Mouse (Mus musculus): ENCODE results near the gene Exoc6b.

Gene Exoc6b

DNA sequence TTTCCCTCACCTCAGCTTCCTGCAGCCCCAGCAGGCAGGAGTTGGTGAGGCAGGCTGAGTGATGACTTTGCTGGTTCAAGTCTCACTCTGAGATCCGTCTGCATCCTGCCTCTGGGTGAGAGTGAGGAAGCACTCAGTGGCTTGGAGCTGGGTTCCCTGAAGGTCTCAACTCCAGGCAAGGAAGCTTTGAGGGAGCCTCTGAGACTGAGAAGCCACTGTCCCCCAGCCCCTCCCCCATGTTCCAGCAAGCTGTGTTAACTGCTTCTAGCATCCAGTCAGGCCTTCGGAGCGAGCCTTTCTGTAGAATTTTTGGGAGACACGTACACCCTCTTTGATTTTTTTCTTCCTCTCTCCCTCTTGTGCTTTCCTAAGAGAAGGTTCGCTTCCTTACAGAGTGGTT is 486.5 kb downstream of the Exoc6b start:
- peak in 1 of 2 experiments; percentile 2 for DNase-seq

- peak in 1 of 2 experiments; percentile 2 for DNase-seq
These were observed 487.4 kb downstream of the Exoc6b start for GRCm38 (mm10) chr6:84581833-84582445.

GRCm38 (mm10) chr6:84580979-84581832 is 488.1 kb downstream of the Exoc6b start:
- DNase-seq: peak in 1 of 2 experiments; percentile 2

- no peak for DNase-seq
These were observed 489.8 kb downstream of the Exoc6b start for GRCm38 (mm10) chr6:84579508-84579907.

GRCm38 (mm10) chr6:84578928-84579327 is 490.4 kb downstream of the Exoc6b start:
- DNase-seq: no peak

- no peak for DNase-seq
These were observed 491.4 kb downstream of the Exoc6b start for GRCm38 (mm10) chr6:84577898-84578297.

- no peak for DNase-seq
These were observed 495.2 kb downstream of the Exoc6b start for GRCm38 (mm10) chr6:84573905-84574660.

DNA sequence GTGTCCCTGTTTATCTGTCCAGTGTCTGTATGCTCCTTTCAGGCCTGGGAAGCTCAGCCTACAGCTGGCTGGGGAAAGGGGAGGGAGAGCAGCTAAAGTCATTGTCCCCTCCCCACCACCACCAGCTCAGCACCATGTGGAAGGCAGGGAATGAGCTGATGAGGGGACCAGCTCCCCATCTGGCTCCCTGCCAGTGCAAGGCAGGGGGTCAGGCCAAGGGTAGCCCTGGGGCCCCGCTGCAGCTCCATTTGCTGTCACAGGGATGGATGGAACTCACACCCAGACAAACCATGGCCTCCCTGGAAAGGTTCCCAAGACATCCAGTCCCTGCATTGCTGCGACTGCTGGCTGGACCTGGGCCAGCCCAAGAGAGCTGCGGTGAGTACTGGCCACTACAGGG is 499.3 kb downstream of the Exoc6b start:
- no peak for DNase-seq

GRCm38 (mm10) chr6:84569590-84569989 is 499.7 kb downstream of the Exoc6b start:
- no peak for DNase-seq

DNA sequence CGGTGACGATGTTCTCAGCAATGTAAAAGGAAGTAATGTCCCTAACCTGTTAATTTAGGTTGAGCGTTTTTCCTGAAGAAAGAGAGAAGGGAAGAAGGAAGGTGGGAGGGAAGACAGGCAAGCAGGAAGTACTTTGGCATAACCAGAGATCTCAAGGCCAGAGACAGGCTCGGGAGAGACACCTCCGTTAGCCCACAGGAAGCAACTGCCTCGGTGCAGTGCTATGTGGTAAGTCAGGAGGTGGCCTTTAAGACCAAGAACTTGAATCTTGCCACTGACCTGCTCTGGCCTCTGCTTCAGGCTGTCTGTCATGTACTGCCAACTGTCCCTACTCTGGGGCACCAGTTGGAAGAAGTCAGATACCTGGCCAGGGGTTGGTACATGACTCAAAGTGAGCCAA is 500.4 kb downstream of the Exoc6b start:
- DNase-seq: no peak

All from thymus, postnatal 36 days (tissue).